Comparison of ENCODE assay signal across 9 mouse cellular contexts in genomic region chr9:95407586-95408220, GRCm38 (mm10). TPM values are rescaled to one million over a fixed set of nuclear protein-coding genes. Genes with fewer than 3 reads are reported as not detected.
DNase-seq lines count a peak whose midpoint lies in the region; ATAC-seq and TF ChIP-seq lines count a peak whose summit lies in the region.
"Had no signal": no experiment of that assay in that cellular context is flagged by ENCODE, and none has a peak within 500 bp of the region (broad histone marks: within the 10 kb centered on the region; RNA-seq: fewer than 3 reads in every experiment).

No protein-coding gene starts in this region.

- TF ChIP-seq POLR2A in heart, adult 2 months (IDR thresholded peaks at IDR 0.05; ENCODE audit: insufficient read depth, low read depth, low read length) = no peak

- TF ChIP-seq CTCF in heart, adult 2 months (IDR thresholded peaks at IDR 0.05) = no peak

- no peak for TF ChIP-seq EP300 in heart, adult 2 months (IDR thresholded peaks at IDR 0.05; ENCODE audit: insufficient read depth, low read depth, low read length)

- peak overlapping the region; percentile 37; the same call in 1 of the 2 replicates for H3K9ac ChIP-seq in heart, adult 2 months (ENCODE audit: low read depth, low read length)

- 0 out of 2 replicates have a peak, but pooled peaks cover 1% of the 10 kb centered on the region for H3K4me1 ChIP-seq in heart, adult 2 months (ENCODE audit: control insufficient read depth, insufficient read depth, low read length)
- peaks cover 33% of the 10 kb centered on the region for H3K4me1 ChIP-seq in megakaryocyte, embryonic 14.5 days

- H3K27me3 ChIP-seq in heart, adult 2 months (ENCODE audit: control insufficient read depth, insufficient read depth, low read length) = peaks cover 12% of the 10 kb centered on the region; the same call in 1 of the 2 replicates
- peaks cover 82% of the 10 kb centered on the region for H3K27me3 ChIP-seq in megakaryocyte, embryonic 14.5 days (replicated peaks)

- H3K27ac ChIP-seq in heart, adult 2 months = peak overlapping the region; percentile 51

- peak; percentile 57 to 61 for ATAC-seq in hematopoietic stem cell, adult 5-6 weeks (replicated peaks in 1 of 2; ENCODE audit: insufficient read depth in 1 of 2, low FRiP score in 2 of 2, low TSS enrichment in 1 of 2, low read depth in 1 of 2, poor library complexity in 2 of 2, severe bottlenecking in 2 of 2)

- peak overlapping the region; percentile 65 for H3K4me3 ChIP-seq in heart, adult 2 months
- peak overlapping the region; percentile 91 for H3K4me3 ChIP-seq in megakaryocyte, embryonic 14.5 days (replicated peaks)

- H3K36me3 ChIP-seq in heart, adult 2 months (ENCODE audit: control insufficient read depth, insufficient read depth, low read length) = no peaks in the 10 kb centered on the region
- no peaks in the 10 kb centered on the region for H3K36me3 ChIP-seq in megakaryocyte, embryonic 14.5 days (replicated peaks; ENCODE audit: low read length)
- H3K36me3 ChIP-seq: G1E had no signal

- H3K9me3 ChIP-seq in megakaryocyte, embryonic 14.5 days = peaks cover 5% of the 10 kb centered on the region

- peak in 1 of 2 experiments; percentile 54 for DNase-seq in heart, adult 2 months
- no peak for DNase-seq in heart, adult 18-20 months
- DNase-seq in embryo, embryonic 10.5 days (ENCODE audit: low spot score) = peak; percentile 76
- peak; percentile 72 to 82 for DNase-seq in kidney, postnatal 4 days
- DNase-seq in testis, postnatal 14 days (ENCODE audit: low spot score) = peak; percentile 18
- no peak for DNase-seq in gastrocnemius, adult 18-20 months (ENCODE audit: low spot score)

- intact Hi-C loops in heart, adult 2 months (cut with DNase I) = loop anchor here (5.0 kb wide), 1 partner anchor 665 kb away; no protein-coding TSS in a partner anchor

- 3% methylated on average over 24 of the region's 24 CpGs for WGBS in heart, adult 2 months

- H3K79me2 ChIP-seq in heart, adult 2 months (replicated peaks; ENCODE audit: control insufficient read depth, insufficient read depth, low read length) = no peaks in the 10 kb centered on the region

RNA-seq across cellular contexts. Expression of gene Chst2, which starts 1.2 kb away (rescaled TPM):
- 1 to 10 TPM; 1.1 to 1.2 TPM for total RNA-seq in heart, adult 2 months (2021)
- polyA plus RNA-seq in heart, adult 2 months (2012; rRNA removed) = 0.29 and 0.38 TPM in 2 replicates
- total RNA-seq in heart, adult 18-20 months (2021) = 1 to 10 TPM; 1.2 TPM
- 0.44 and 0.89 TPM in 2 replicates for total RNA-seq in hematopoietic stem cell, adult 5-6 weeks (2017)
- not detected in 2 replicates for polyA plus RNA-seq in megakaryocyte, embryonic 14.5 days (2012; ENCODE audit: insufficient read depth, low replicate concordance)
- total RNA-seq in gastrocnemius, adult 18-20 months (2021) = under 1 TPM; 0.32 to 0.38 TPM
- polyA plus RNA-seq: G1E had no signal

Comparison
In these comparisons a context has a peak if more than half of its experiments do, and no peak if none do; other contexts are left out.
1. DNase-seq: peak in embryo, embryonic 10.5 days (single experiment), kidney, postnatal 4 days (2 of 2) and testis, postnatal 14 days (single experiment); none in heart, adult 18-20 months (0 of 2) and gastrocnemius, adult 18-20 months (single experiment).